Mouse (Mus musculus): ENCODE measurements around the gene Ostf1.

Ostf1 gene

GRCm38 (mm10) chr19:18644084-18644483, 12.5 kb upstream of the Ostf1 start:
- no peak for DNase-seq (ENCODE audit: low read depth, low spot score)

GRCm38 (mm10) chr19:18643411-18643810, 11.8 kb upstream of the Ostf1 start:
- no peak for DNase-seq (ENCODE audit: low read depth, low spot score)

- no peak for DNase-seq (ENCODE audit: low read depth, low spot score)
These were observed 9.4 kb upstream of the Ostf1 start for GRCm38 (mm10) chr19:18641001-18641400.

GRCm38 (mm10) chr19:18639552-18639951, 7.9 kb upstream of the Ostf1 start:
- no peak for DNase-seq (ENCODE audit: low read depth, low spot score)

GRCm38 (mm10) chr19:18638949-18639348, 7.3 kb upstream of the Ostf1 start:
- DNase-seq (ENCODE audit: low read depth, low spot score), result no peak

GRCm38 (mm10) chr19:18637954-18638353, 6.3 kb upstream of the Ostf1 start:
- DNase-seq (ENCODE audit: low read depth, low spot score), result no peak

GRCm38 (mm10) chr19:18632231-18633185, 885 bp upstream of the Ostf1 start:
- DNase-seq (ENCODE audit: low read depth, low spot score), result no peak

GRCm38 (mm10) chr19:18631161-18631643, 421 bp downstream of the Ostf1 start:
- DNase-seq (ENCODE audit: low read depth, low spot score), result peak; percentile 60

GRCm38 (mm10) chr19:18630221-18631119, 1.2 kb downstream of the Ostf1 start:
- DNase-seq (ENCODE audit: low read depth, low spot score), result no peak

GRCm38 (mm10) chr19:18629589-18629988, 2.0 kb downstream of the Ostf1 start:
- DNase-seq (ENCODE audit: low read depth, low spot score), result no peak

- no peak for DNase-seq (ENCODE audit: low read depth, low spot score)
These were observed 7.7 kb downstream of the Ostf1 start for GRCm38 (mm10) chr19:18623894-18624293.

GRCm38 (mm10) chr19:18619691-18620090, 11.9 kb downstream of the Ostf1 start:
- no peak for DNase-seq (ENCODE audit: low read depth, low spot score)

GRCm38 (mm10) chr19:18619060-18619459, 12.6 kb downstream of the Ostf1 start:
- no peak for DNase-seq (ENCODE audit: low read depth, low spot score)

GRCm38 (mm10) chr19:18617504-18617903, 14.1 kb downstream of the Ostf1 start:
- DNase-seq (ENCODE audit: low read depth, low spot score), result no peak

GRCm38 (mm10) chr19:18615680-18616240, 15.9 kb downstream of the Ostf1 start:
- DNase-seq (ENCODE audit: low read depth, low spot score), result no peak

- no peak for DNase-seq (ENCODE audit: low read depth, low spot score)
These were observed 17.3 kb downstream of the Ostf1 start for GRCm38 (mm10) chr19:18614337-18614736.

- DNase-seq (ENCODE audit: low read depth, low spot score), result no peak
These were observed 22.6 kb downstream of the Ostf1 start for GRCm38 (mm10) chr19:18608975-18609374.

GRCm38 (mm10) chr19:18607907-18608306, 23.7 kb downstream of the Ostf1 start:
- no peak for DNase-seq (ENCODE audit: low read depth, low spot score)

GRCm38 (mm10) chr19:18603011-18603410, 28.6 kb downstream of the Ostf1 start:
- DNase-seq (ENCODE audit: low read depth, low spot score), result no peak

GRCm38 (mm10) chr19:18600611-18601010, 31.0 kb downstream of the Ostf1 start:
- DNase-seq (ENCODE audit: low read depth, low spot score), result no peak

GRCm38 (mm10) chr19:18599650-18600049, 32.0 kb downstream of the Ostf1 start:
- DNase-seq (ENCODE audit: low read depth, low spot score), result no peak

GRCm38 (mm10) chr19:18599051-18599450, 32.6 kb downstream of the Ostf1 start:
- no peak for DNase-seq (ENCODE audit: low read depth, low spot score)

All from skeletal muscle tissue, adult 2 months (tissue).